Mouse (Mus musculus) midbrain, embryonic 12.5 days (tissue): ENCODE results near the gene 3110009E18Rik. TPM values are rescaled to one million over a fixed set of nuclear protein-coding genes. Genes with fewer than 3 reads are reported as not detected.
A peak's percentile ranks its signal among the peaks of the same experiment; 100 is the strongest.

Source experiments
- ATAC-seq: fragments of 200-750 bp; cut with Nextera tagmentation; 2 replicates; pipeline ENCODE4 v1.8.0; 2017; ENCODE audit warnings: low read depth, moderate TSS enrichment, moderate library complexity; ENCODE audit not compliant: low FRiP score
- H3K27ac ChIP-seq: fragments of 300-500 bp; sonication (generic); replicated peaks from 2 replicates; pipeline ENCODE4 v1.5.1; 2016; ENCODE audit warnings: mild to moderate bottlenecking
- H3K27me3 ChIP-seq: fragments of 300-500 bp; sonication (generic); 2 replicates; pipeline ENCODE4 v1.6.1; 2016; ENCODE audit warnings: mild to moderate bottlenecking
- H3K36me3 ChIP-seq: fragments of 300-500 bp; sonication (generic); 2 replicates; pipeline ENCODE4 v1.6.1; 2016
- H3K4me1 ChIP-seq: fragments of 300-500 bp; sonication (generic); 2 replicates; pipeline ENCODE4 v1.6.1; 2016
- H3K4me2 ChIP-seq: fragments of 300-500 bp; sonication (generic); replicated peaks from 2 replicates; pipeline ENCODE4 v1.6.1; 2016; ENCODE audit warnings: mild to moderate bottlenecking, moderate library complexity
- H3K4me3 ChIP-seq: fragments of 300-500 bp; sonication (generic); 2 replicates; pipeline ENCODE4 v1.5.1; 2016; ENCODE audit warnings: mild to moderate bottlenecking
- H3K9ac ChIP-seq: fragments of 300-500 bp; sonication (generic); replicated peaks from 2 replicates; pipeline ENCODE4 v1.6.1; 2016; ENCODE audit warnings: mild to moderate bottlenecking, moderate library complexity
- H3K9me3 ChIP-seq: fragments of 300-500 bp; sonication (generic); 2 replicates; pipeline ENCODE4 v1.6.1; 2016; ENCODE audit warnings: mild to moderate bottlenecking
- WGBS: fragments of 180-500 bp; shearing (Covaris S2); methylation state at CpG from one replicate; pipeline ENCODE4 v1.1.7; 2016; 5-methylcytosine and 5-hydroxymethylcytosine counted together
- polyA plus RNA-seq: library from polyadenylated mRNA; unstranded; fragments of >200 nt; fragmentation: Nextera tagmentation; extraction: Ambion mirVana; gene quantifications from 2 replicates; pipeline ENCODE4 v1.2.1, GENCODE M21; 2016

Gene 3110009E18Rik
- polyA plus RNA-seq, 1 experiment from 2014 or later = 24.5 TPM

GRCm38 (mm10) chr1:120161502-120161901 lies 40.5 kb downstream of the 3110009E18Rik start:
- Histone ChIP-seq H3K9me3 (no peaks in the 10 kb centered on the region), H3K4me1 (no peaks in the 10 kb centered on the region), H3K9ac (no peak overlapping the region), H3K4me2 (no peak overlapping the region), H3K4me3 (no peak overlapping the region), H3K27me3 (no peaks in the 10 kb centered on the region), H3K36me3 (no peaks in the 10 kb centered on the region), H3K27ac (no peak overlapping the region)
- WGBS = 94% methylated on average over 5 of the region's 5 CpGs
- ATAC-seq = no peak

DNA sequence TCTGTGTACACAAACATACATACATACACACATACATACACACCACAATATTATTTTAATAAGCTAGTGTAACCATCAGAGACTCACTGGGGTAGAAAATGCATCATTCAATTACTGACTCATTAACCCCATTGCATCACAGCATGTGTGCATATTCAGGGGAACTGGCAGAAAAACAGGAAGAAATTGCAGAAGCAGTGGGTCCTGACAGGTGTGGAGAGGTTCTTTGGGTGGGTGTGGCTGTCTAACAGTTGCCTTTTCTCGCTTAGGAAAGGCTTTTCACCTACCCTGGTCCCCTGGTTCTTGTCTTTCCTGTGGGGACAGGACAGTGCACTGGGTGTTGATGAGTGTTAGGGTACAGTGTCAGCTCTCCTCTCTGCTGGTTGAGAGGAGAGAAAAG lies 41.6 kb downstream of the 3110009E18Rik start:
- no peak overlapping the region for H3K9ac ChIP-seq
- H3K9me3 ChIP-seq = no peaks in the 10 kb centered on the region
- H3K4me1 ChIP-seq = no peaks in the 10 kb centered on the region
- ATAC-seq = no peak
- H3K4me2 ChIP-seq = no peak overlapping the region
- H3K27ac ChIP-seq = no peak overlapping the region
- 58% methylated on average over 1 of the region's 1 CpGs for WGBS
- no peaks in the 10 kb centered on the region for H3K27me3 ChIP-seq
- no peaks in the 10 kb centered on the region for H3K36me3 ChIP-seq
- H3K4me3 ChIP-seq = no peak overlapping the region

- H3K36me3 ChIP-seq = no peaks in the 10 kb centered on the region
- 48% methylated on average over 4 of the region's 4 CpGs for WGBS
- no peaks in the 10 kb centered on the region for H3K27me3 ChIP-seq
- H3K9ac ChIP-seq = no peak overlapping the region
- ATAC-seq = no peak
- no peak overlapping the region for H3K4me3 ChIP-seq
- no peak overlapping the region for H3K27ac ChIP-seq
- H3K4me2 ChIP-seq = no peak overlapping the region
- no peaks in the 10 kb centered on the region for H3K4me1 ChIP-seq
- H3K9me3 ChIP-seq = no peaks in the 10 kb centered on the region
Measured at GRCm38 (mm10) chr1:120168016-120168415, 47.0 kb downstream of the 3110009E18Rik start.

DNA sequence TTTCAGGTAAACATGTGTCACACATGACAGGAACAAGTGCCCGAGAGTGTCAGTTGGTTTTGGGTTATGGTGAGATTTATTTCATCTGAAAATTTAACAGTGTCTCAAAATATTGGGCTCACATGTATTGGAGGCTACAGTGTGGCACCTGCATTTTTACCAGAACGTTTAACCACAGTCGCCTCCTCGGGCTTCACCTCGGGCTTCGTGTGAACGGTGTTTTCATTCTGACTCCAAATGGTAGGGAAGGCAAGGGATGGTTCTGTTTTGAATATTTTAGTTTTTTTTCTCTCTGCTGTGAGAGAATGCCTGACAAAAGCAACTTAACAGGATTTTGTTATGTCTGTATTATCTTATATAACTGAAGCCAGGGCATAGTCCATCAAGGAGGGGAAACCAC lies 47.7 kb downstream of the 3110009E18Rik start:
- WGBS = 90% methylated on average over 7 of the region's 7 CpGs
- Histone ChIP-seq H3K9ac (no peak overlapping the region), H3K9me3 (no peaks in the 10 kb centered on the region), H3K27ac (no peak overlapping the region), H3K4me2 (no peak overlapping the region), H3K27me3 (no peaks in the 10 kb centered on the region), H3K4me1 (no peaks in the 10 kb centered on the region), H3K36me3 (no peaks in the 10 kb centered on the region), H3K4me3 (no peak overlapping the region)
- ATAC-seq = no peak

DNA sequence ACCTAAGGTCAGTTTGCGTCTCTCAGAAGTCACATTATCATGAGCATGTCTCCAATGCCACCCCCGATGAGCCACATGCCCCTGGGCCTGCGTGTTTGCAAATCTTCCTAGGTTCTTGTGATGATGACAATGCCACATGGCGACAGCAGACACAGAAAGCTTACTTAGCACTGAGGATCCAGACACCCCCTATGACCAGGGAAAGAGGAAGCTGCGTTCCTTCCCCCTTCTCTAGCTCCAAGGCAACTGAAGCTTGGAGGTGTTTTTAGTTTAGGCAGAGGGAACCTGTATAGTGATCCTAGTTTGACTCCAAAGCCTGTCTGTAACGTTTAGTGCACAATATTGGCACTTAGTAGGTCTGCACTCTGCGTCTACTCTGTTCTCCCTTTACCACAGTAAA lies 49.3 kb downstream of the 3110009E18Rik start:
- ATAC-seq = no peak
- Histone ChIP-seq H3K4me1 (no peaks in the 10 kb centered on the region), H3K9ac (no peak overlapping the region), H3K9me3 (no peaks in the 10 kb centered on the region), H3K36me3 (no peaks in the 10 kb centered on the region), H3K4me3 (no peak overlapping the region), H3K27me3 (no peaks in the 10 kb centered on the region; the same call in 1 of the 2 replicates), H3K27ac (no peak overlapping the region), H3K4me2 (no peak overlapping the region)
- 88% methylated on average over 7 of the region's 7 CpGs for WGBS

- H3K4me3 ChIP-seq = no peak overlapping the region
- H3K4me2 ChIP-seq = no peak overlapping the region
- no peaks in the 10 kb centered on the region for H3K9me3 ChIP-seq
- no peaks in the 10 kb centered on the region for H3K36me3 ChIP-seq
- peaks cover 7% of the 10 kb centered on the region for H3K4me1 ChIP-seq
- no peak overlapping the region for H3K9ac ChIP-seq
- no peaks in the 10 kb centered on the region; the same call in 1 of the 2 replicates for H3K27me3 ChIP-seq
- ATAC-seq = peak; percentile 65
- no peak overlapping the region for H3K27ac ChIP-seq
- WGBS = 66% methylated on average over 5 of the region's 5 CpGs
Measured at GRCm38 (mm10) chr1:120171819-120172521, 51.0 kb downstream of the 3110009E18Rik start.

DNA sequence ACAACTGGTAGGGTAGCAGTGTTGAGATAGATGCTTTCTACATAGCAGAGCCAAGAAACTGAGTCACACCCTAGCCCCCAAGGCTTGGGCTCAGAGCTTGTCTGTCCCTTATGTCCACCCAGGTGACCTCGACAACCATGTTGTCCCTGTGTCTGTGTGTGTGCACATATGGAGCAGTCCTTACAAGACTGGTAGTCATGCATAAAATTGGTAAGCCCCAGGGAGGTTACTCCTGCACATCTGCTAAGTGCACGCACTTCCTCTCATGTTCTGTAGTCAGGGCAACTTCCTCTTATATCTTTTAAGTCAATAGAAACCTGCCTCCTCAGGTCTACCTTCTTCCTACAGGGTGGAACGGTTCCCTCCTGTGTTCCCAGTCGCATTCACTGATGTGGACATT lies 54.0 kb downstream of the 3110009E18Rik start:
- Histone ChIP-seq H3K4me1 (peaks cover 7% of the 10 kb centered on the region), H3K4me2 (no peak overlapping the region), H3K36me3 (no peaks in the 10 kb centered on the region), H3K27me3 (no peaks in the 10 kb centered on the region; the same call in 1 of the 2 replicates), H3K4me3 (no peak overlapping the region), H3K9ac (no peak overlapping the region), H3K27ac (no peak overlapping the region), H3K9me3 (no peaks in the 10 kb centered on the region)
- ATAC-seq = no peak
- WGBS = 89% methylated on average over 4 of the region's 4 CpGs

- Histone ChIP-seq H3K4me1 (peaks cover 7% of the 10 kb centered on the region), H3K9me3 (no peaks in the 10 kb centered on the region), H3K9ac (no peak overlapping the region), H3K36me3 (no peaks in the 10 kb centered on the region), H3K4me3 (no peak overlapping the region), H3K27me3 (no peaks in the 10 kb centered on the region; the same call in 1 of the 2 replicates), H3K27ac (no peak overlapping the region), H3K4me2 (no peak overlapping the region)
- ATAC-seq = no peak; the same call in 1 of the 2 replicates
- 38% methylated on average over 14 of the region's 14 CpGs for WGBS
Measured at GRCm38 (mm10) chr1:120176313-120176712, 55.3 kb downstream of the 3110009E18Rik start.

GRCm38 (mm10) chr1:120177141-120177540 lies 56.2 kb downstream of the 3110009E18Rik start:
- Histone ChIP-seq H3K27ac (no peak overlapping the region), H3K9me3 (no peaks in the 10 kb centered on the region), H3K4me3 (no peak overlapping the region), H3K36me3 (no peaks in the 10 kb centered on the region), H3K27me3 (no peaks in the 10 kb centered on the region; the same call in 1 of the 2 replicates), H3K4me2 (no peak overlapping the region), H3K9ac (no peak overlapping the region), H3K4me1 (peaks cover 7% of the 10 kb centered on the region)
- no peak for ATAC-seq
- WGBS = 90% methylated on average over 8 of the region's 8 CpGs

- Histone ChIP-seq H3K4me3 (no peak overlapping the region), H3K27ac (0 out of 2 replicates have a peak overlapping the region, but pooled peaks have one; percentile 20), H3K4me2 (no peak overlapping the region), H3K4me1 (peaks cover 11% of the 10 kb centered on the region), H3K9me3 (0 out of 2 replicates have a peak, but pooled peaks cover under 1% of the 10 kb centered on the region), H3K9ac (no peak overlapping the region), H3K27me3 (peaks cover 9% of the 10 kb centered on the region), H3K36me3 (no peaks in the 10 kb centered on the region)
- ATAC-seq = peak; percentile 53; the same call in 1 of the 2 replicates
- 33% methylated on average over 6 of the region's 6 CpGs for WGBS
Measured at GRCm38 (mm10) chr1:120186204-120186603, 65.2 kb downstream of the 3110009E18Rik start.

DNA sequence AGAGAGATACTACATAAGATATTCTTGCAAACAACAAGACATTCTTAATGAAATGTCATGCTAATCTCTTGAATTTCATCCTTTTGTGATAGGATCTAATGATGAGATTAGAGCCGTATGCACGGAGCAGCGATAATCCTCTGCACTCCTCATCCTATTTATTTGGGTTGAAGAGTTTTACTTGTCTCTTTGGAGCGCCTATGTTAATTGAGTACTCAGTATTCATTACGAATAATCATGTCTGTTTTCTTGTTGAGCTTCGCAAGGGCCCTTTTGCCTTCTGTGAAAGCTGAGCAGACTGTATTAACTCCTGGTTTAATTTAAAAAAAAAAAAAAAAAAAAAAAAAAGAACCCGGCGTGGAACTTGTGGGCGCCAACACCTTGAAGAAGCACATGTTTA lies 65.7 kb downstream of the 3110009E18Rik start:
- Histone ChIP-seq H3K9ac (no peak overlapping the region), H3K4me1 (peaks cover 11% of the 10 kb centered on the region), H3K36me3 (no peaks in the 10 kb centered on the region), H3K27me3 (peaks cover 12% of the 10 kb centered on the region), H3K4me2 (no peak overlapping the region), H3K27ac (no peak overlapping the region), H3K9me3 (0 out of 2 replicates have a peak, but pooled peaks cover 5% of the 10 kb centered on the region), H3K4me3 (no peak overlapping the region)
- peak; percentile 68 for ATAC-seq
- 25% methylated on average over 9 of the region's 9 CpGs for WGBS

DNA sequence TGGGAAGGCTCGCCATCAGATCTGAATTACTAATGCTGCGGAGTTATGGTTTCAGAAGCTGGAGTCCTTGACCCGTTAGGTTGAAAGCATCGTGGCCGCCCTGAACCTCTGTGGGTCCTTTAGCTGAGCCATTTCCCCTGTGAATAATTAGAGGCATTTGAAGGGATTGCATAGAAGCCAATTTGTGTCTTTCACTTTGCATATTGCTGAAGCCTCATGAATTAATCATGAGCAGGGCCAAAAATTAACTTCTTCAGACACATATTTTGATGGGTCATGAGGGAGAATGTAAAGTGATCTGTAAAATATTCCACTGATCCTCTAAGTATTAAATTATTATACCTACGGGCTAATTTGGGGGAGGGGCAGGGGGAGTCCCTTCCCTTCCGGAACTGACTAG lies 66.1 kb downstream of the 3110009E18Rik start:
- Histone ChIP-seq H3K4me2 (no peak overlapping the region), H3K36me3 (no peaks in the 10 kb centered on the region), H3K27me3 (peaks cover 13% of the 10 kb centered on the region), H3K9me3 (0 out of 2 replicates have a peak, but pooled peaks cover 6% of the 10 kb centered on the region), H3K9ac (no peak overlapping the region), H3K4me1 (peaks cover 11% of the 10 kb centered on the region), H3K4me3 (no peak overlapping the region), H3K27ac (no peak overlapping the region)
- 38% methylated on average over 7 of the region's 7 CpGs for WGBS
- ATAC-seq = peak; percentile 82
